Mouse (Mus musculus) MEL (cell line): ENCODE results near the gene Gm21973.

Source experiments
- CTCF ChIP-seq, 3 experiments: IDR thresholded peaks in 2 of 3; conservative IDR thresholded peaks in 1 of 3; 2 replicates each; pipeline ENCODE4 v1.5.1; 2011 to 2012; ENCODE audit warnings: low read length in 3 of 3, low read depth in 2 of 3, mild to moderate bottlenecking in 2 of 3, improper control_type of control experiment in 1 of 3, inconsistent platforms in 1 of 3, mixed read lengths in 1 of 3, moderate library complexity in 1 of 3; ENCODE audit not compliant: control insufficient read depth in 1 of 3, insufficient read depth in 1 of 3, poor library complexity in 1 of 3, severe bottlenecking in 1 of 3
- E2F4 ChIP-seq: IDR thresholded peaks from 2 replicates; pipeline ENCODE4 v1.6.1; 2011; ENCODE audit warnings: low read depth, low read length, improper control_type of control experiment, borderline replicate concordance
- EP300 ChIP-seq, 2 experiments: IDR thresholded peaks; 2 replicates each; pipeline ENCODE4 v1.6.1; 2011; ENCODE audit warnings: improper control_type of control experiment in 2 of 2, low read length in 2 of 2, low read depth in 1 of 2, mild to moderate bottlenecking in 1 of 2
- GATA1 ChIP-seq: IDR thresholded peaks from 2 replicates; pipeline ENCODE4 v1.6.1; 2011; ENCODE audit warnings: low read depth, low read length, improper control_type of control experiment
- HCFC1 ChIP-seq: IDR thresholded peaks from 2 replicates; pipeline ENCODE4 v1.6.1; 2012; ENCODE audit warnings: low read depth, mild to moderate bottlenecking, inconsistent platforms, low read length, improper control_type of control experiment, moderate library complexity
- MAFK ChIP-seq: IDR thresholded peaks from 2 replicates; pipeline ENCODE4 v1.6.1; 2011; ENCODE audit warnings: low read depth, mild to moderate bottlenecking, low read length, improper control_type of control experiment, borderline replicate concordance
- MAX ChIP-seq: IDR thresholded peaks from 2 replicates; pipeline ENCODE4 v1.6.1; 2011; ENCODE audit warnings: low read length, improper control_type of control experiment
- MEF2A ChIP-seq: IDR thresholded peaks from 2 replicates; pipeline ENCODE4 v1.6.1; 2014; ENCODE audit warnings: low read depth, mild to moderate bottlenecking, inconsistent platforms, low read length, improper control_type of control experiment; ENCODE audit not compliant: poor library complexity, insufficient replicate concordance, severe bottlenecking; ENCODE audit errors: extremely low read depth
- POLR2AphosphoS2 ChIP-seq: IDR thresholded peaks from 2 replicates; pipeline ENCODE4 v1.6.1; 2011; ENCODE audit warnings: low read length, improper control_type of control experiment
- SIN3A ChIP-seq: IDR thresholded peaks from 2 replicates; pipeline ENCODE4 v1.6.1; 2012; ENCODE audit warnings: low read length, improper control_type of control experiment, inconsistent platforms

DNA sequence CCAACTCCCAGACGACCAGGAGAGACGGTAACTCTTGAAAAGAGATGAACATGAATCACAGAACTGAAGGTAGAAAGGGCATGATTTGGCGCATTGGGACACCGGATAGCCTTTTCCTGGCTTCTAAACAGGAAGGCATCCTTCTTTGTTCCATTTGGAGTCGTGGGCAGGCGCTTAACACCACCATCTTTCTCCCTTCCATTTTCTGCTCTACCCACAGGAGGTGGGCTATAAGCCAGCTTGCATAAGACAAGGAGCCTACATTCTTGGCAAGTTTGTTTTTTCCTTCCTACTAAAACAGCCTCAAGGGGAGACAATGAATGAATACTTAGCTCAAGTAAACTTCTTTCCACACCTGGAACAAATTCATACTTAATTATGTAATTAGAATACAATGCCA lies 88.5 kb downstream of the Gm21973 start:
- TF ChIP-seq SIN3A (no peak), EP300 (IDR thresholded peaks at IDR 0.05; ENCODE audit: low read depth in 1 of 2, low read length in 2 of 2) (no peak), GATA1 (no peak), HCFC1 (no peak), MAX (no peak), CTCF (IDR thresholded peaks at IDR 0.05 in 2 of 3, conservative IDR thresholded peaks at IDR 0.05 in 1 of 3; ENCODE audit: control insufficient read depth in 1 of 3, insufficient read depth in 1 of 3, low read depth in 2 of 3, low read length in 3 of 3, poor library complexity in 1 of 3, severe bottlenecking in 1 of 3) (no peak), POLR2AphosphoS2 (no peak), MAFK (no peak), E2F4 (no peak), MEF2A (no peak)
